Mouse (Mus musculus) CH12.LX (cell line): ENCODE measurements at regions not wholly inside any gene's neighbourhood (a gene's known extent, or its start where the extent isn't known, plus 50 kb on each side); places are given as distances from the start of the nearest gene placed in this dataset.

Experiments
- JUND ChIP-seq: conservative IDR thresholded peaks from 2 replicates; pipeline ENCODE4 v1.6.1; 2011; ENCODE audit warnings: low read depth, low read length, improper control_type of control experiment
- MYC ChIP-seq: IDR thresholded peaks from 2 replicates; pipeline ENCODE4 v1.6.1; 2011; ENCODE audit warnings: low read depth, mild to moderate bottlenecking, improper control_type of control experiment, low read length
- POLR2A ChIP-seq: IDR thresholded peaks from 2 replicates; pipeline ENCODE4 v1.6.1; 2011; ENCODE audit warnings: low read depth, mild to moderate bottlenecking, improper control_type of control experiment, low read length

DNA sequence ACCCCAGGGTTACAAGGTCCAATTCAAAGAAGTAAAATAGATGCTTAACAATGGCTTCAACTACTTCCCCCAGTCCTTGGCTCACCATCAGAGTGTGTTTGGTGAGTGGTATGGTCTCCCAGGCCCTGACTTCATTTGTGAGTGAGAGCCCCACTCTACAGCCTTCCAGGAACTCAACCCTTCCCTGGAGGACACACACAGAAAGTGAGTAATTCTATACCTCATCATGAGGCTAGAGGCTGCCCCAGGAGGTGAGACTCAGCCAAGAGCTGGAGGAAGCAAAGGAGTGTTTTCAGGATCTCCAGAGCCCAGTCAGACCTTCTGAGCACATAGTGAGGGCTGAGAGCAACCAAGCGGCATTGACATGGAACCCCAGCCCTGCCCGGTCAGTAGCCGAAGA, 200.6 kb downstream of the Xxylt1 start:
- TF ChIP-seq MYC (no peak), JUND (no peak), POLR2A (no peak)
